Mouse (Mus musculus) liver, postnatal 0 days (tissue): ENCODE data around the gene Hmx3.

Source experiments
- CTCF ChIP-seq: sonication (generic); IDR thresholded peaks from 2 replicates; pipeline ENCODE4 v1.5.1; 2016; ENCODE audit warnings: antibody characterized with exemption, low read depth
- EP300 ChIP-seq: IDR thresholded peaks from 2 replicates; pipeline ENCODE4 v1.6.1; 2016; ENCODE audit warnings: antibody characterized with exemption, low read depth, mild to moderate bottlenecking

DNA sequence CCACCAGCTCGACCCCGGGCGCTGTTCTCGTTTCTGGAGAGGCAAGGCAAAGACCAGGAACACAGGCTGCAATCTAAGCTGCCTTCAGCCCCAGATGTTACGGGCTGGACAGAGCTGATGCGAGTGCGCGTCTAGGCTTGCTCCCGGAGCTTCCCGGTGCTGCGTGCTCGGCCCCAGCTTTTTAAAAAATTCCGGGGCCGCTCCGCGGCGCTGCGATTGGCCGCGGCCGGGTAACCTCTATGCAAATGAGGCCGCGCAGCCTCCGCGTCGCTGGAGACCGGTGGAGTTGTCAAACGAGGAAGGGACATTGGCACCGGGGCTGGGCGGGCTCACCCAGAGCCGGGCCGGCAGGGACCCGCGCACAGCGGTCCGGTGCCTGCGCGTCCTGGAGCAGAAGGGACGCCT is 11.1 kb downstream of the Hmx3 start:
- TF ChIP-seq CTCF: no peak
- no peak for TF ChIP-seq EP300
